Mouse (Mus musculus): Measurements from ENCODE around the gene Adam15.

Adam15 gene

DNA sequence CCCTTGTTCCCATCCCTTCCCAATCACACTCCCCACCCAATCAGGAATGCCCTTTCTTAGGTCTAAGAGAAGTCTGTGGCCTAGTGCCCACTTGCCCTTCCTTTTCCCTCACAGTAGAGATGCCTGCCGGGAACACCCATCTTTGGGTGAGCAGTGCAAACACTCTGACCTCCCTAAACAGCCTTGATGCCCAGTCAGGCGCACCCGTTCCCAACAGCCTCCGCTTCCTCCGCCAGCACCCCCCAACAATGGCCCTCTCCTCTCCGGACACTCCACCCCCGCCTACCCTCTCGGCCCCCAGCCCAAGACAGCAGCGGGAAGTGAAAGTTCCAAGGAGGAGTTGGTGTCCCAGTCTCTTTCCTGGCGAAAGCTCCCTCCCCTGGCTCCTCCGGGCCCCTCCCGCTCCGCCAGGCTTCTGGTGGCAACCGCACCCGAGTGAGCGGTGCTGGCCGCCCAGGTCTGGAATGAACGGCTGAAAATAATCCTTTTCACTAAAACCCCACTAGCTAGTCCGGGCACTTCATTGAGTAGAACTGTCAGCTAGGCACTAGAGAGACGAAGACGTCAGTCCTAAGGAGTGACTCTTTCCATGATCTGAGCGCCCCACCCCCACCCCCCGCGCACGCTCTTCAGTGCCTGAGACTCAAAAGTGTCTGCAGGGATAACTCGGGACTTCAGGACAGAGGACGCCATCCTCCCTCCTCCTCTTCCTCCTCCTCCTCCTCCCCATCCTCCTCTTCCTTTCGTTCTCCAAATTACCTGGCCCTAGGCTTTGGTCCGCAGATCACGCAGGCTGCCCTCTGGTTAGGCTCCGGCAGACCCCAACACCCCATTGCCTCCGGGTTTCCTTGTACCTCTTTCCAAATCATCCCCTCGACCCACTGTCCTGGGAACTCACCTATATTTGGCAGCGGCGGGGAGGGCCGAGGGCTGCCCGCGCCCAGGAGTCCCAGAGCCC lies 606 bp downstream of the Adam15 start:
- DNase-seq = peak; percentile 51

DNA sequence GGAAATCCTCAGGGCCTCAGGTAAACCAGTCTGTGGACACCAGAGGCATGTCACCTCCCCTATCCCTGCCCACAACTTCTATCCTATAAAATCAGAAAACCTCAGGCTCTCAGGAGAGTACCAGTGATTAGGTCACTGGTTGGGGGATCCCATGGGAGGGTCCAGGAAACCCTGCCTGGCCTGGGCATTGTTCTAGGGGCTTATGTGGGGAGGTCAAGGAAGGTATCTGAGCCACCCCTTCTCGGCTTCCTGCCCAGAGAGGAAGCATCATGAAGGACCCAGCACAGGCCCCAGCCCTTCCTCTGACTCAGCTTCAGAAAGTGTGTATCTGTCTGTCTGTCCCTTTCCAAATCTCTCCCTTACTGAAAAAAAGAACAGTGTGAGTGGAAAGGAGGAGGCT lies 1.9 kb downstream of the Adam15 start:
- no peak for DNase-seq

DNA sequence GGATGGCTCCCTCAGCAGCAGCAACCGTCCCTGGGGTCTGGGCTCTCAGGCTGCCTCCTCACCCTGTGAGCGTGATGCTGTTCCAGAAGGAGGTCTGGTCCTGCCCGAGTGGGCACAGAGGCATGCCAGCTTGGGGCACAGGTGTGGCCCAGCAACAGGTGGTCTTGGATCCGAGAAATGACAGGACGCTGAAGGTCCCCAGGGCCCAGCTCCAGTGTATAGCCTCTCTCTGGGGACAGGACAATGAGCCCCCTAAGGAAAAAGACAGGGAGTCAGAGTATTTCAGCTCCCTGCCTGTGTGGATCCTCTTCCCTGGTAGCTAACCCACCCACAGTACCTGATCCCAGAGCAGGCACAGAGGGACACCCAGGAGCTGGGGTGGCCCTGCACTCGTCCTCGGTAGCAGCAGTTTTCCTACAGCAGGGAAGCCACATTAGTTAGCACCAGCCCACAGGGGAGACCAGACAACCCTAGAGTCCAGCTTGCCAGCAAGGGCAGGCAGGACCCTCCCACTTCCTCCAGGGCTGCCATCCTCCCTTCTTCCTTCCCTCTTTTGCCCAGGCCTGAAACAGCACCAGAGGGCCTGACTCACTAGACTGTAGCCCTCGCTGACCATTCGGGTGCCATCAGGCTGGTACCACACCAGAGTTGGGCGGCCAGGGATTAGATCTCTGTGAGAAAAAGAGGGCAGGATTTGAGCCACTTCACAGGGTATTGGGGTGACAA lies 2.8 kb downstream of the Adam15 start:
- DNase-seq = no peak

DNA sequence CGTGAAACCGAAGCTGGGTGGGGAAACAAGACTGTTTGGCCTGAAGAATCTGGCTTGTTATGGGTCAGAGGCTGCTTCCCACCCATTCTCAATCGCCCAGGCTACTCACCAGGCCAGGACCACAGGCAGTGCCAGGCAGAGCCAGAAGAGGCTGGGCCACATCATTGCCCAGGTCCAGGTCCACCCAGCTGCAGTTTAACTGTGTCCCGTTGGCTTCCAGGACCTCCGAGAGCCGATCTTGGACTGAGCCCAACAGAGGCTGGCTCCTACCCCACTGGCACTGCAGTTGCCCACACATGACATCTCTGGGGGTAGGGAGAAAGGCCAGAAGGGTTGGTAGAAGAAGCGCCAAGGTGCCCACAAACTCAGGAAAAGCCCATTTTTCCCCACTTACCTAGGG lies 6.5 kb downstream of the Adam15 start:
- no peak for DNase-seq

DNA sequence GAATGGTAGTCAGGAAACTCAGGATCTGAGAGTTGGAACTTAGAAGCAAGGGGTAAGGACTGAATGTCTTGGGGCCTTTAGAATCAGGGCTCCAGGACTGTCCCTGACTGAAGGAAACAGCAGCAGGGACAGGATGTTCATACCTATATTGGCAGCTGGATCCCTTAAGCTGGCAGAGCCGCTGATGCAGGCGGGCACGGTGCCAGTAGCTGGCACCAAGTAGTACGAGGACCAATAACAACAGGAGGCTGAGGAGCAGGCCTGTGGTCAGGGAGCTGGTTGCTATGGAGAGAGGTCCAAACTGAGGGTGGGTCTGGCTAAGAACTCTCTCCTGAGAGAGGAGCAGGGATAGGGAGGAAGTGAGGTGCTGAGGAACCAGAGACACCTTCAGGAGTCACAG lies 8.0 kb downstream of the Adam15 start:
- DNase-seq = no peak

DNA sequence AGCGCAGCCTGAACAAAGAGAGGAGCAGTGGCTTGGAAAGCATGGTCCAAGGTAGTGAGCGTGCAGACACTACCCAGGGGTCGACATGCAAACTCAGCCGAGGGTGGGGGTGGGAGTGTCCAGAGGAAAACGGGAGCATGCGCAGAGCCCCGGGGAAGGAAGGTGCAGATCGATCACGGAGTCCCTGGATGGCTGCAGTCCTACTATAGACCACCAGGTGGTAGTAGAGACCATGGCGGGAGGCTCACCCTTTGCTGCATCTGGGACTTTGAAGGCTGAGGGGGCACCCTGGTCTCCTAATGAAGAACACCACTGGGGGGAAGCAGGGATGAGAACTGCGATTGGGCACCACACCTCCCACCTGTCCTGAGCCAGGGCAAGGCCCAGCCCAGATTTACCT lies 9.3 kb downstream of the Adam15 start:
- DNase-seq = peak; percentile 88

DNA sequence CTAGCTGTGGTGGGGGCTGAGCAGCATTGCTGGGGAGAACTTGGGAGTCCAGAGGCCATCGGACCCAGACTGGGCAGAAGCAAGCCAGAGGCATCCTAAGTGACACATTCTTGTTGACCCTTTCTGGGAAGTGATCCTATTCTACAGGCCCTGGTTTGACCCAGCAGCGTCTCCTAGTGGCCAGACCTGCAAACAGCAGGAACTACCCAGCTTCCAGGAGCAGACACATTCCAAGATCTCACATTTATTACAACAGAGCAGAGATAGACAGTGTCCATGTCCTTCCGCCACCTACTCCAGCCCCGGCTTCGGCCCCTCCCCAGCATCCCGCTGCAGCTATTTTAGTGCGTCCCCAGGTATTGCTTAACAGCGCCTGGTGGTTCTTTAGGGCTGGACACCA lies 10.4 kb downstream of the Adam15 start:
- DNase-seq = peak; percentile 85

DNA sequence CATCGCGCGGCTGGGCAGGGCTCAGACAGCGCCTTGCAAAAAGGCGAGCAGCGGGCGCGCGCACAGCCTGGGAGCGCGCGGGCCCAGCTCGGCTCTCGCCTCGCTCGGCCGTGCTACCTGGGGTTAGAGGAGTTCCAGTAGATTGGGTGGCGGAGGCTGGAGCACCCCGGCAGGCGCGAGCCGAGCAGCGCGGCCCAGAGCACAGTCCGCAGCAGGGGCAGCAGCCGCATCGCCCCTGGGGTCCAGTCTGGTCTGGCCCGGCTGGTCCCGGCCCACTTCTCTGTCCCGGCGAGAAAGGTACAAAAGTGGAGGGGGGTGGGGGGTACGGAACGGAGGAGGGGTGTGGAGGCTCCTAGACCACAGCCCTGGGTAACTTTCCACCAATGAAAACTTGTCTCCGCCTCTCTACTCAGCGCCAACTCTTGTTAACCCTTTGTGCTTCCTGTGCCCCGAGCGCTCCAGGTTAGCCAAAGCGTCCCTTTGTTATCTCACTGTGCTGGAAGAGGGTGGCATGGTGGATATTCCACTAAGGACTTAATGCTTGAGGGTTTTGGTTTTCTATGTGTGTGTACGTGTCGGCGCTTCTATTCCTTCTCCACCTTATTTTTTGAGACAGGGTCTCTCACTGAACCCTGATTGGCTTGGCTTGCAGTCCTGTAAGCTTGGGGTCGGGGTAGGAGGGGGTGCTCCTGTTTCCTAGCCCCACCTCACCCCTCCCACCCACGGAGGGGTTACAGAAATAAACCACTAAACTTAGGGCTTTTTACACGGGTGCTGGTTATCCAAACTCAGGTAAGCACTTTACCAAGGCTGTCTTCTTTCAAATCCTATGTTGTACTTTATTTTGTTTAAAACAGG lies 11.8 kb downstream of the Adam15 start, which contains the start of gene Efna4:
Efna4 (minus strand) TSS at position 308 of the 858 bp plus-strand sequence.
- DNase-seq = peak; percentile 84

DNA sequence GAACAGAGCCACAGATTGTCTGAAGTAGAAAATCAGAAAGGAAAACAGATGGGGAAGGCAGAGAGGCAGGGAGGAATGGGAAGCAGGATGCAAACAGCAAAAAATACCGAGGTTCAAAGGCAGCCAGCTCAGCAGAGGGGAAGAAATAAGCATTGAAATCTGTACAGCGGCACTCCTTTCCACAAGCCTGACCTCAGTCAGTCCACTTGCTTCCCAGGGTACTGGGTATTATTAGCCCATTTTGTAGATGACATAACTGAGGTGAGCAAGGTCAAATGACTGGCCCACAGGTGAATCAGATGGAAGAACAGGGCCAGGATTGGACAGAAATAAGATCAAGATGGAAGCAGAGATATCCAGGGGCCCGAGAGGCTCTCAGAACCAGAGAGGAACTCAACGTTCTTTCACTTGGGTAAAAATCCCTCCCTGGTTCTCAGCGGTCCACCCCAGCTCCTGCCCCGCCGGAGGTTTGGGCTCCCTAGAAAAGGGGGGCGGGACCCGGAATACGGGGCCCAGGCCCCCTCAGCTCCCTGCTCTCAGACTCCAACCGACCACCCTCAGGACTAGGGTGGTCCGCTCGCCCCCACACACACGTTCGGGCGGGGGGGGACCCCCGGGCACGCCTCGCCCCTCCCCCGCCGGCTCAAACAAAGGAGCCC lies 12.6 kb downstream of the Adam15 start:
- no peak for DNase-seq

DNA sequence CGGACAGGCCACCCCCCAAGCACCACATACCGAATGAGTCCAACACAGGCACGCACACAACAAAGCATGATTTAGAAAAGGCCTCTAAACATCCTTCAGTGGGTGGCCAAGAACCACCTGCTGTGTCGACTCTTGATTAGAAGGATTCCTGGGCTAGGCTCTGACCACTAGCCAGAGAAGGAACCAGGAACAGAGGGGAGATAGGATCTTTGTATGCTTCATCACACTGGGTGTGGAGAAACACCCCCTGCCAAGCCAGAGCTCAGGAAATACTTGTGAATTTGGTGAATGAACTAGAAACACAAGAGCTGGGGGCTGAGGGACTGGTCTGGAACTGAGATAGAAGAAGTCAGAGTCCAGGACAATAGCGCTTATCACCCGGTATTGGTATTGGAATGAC lies 13.3 kb downstream of the Adam15 start:
- no peak for DNase-seq

DNA sequence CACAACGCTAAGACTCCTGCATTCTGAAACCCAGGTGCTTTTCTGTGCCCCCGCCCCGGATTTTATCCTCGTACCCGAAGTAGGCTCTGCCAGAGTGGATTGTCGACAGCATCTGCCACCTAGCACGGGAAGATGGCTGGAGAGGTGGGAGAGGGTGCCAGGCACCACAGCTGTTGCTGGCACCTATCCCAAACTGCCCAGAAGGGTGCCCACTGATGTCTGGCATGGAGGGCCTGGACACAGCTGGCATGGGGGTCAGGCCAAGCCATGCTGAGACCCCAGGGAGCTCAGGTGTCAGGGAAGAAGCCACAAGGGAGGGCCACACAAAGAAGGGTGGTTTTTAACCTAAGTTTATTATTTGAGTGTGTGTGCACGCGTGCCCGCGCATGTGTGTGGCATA lies 16.7 kb downstream of the Adam15 start:
- no peak for DNase-seq

DNA sequence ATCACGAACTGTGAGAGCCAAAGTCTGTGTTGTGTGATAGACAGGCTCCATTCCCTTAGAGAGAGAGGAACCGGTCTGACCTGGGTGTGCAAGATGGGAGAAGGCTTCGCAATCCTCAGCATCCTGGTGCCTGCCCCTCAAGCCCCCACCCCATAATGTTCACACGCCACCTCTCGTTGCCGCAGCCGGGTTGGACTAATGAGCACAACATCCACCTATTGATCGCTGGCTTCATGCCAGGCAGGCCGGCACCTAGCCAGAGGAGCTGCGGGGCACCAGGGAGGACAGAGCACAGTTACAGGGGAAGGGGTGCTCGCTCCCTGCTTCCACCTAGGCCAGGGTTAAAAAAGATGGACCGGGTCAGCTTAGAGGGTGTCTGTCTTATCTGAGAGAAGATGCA lies 17.3 kb downstream of the Adam15 start:
- DNase-seq = no peak

DNA sequence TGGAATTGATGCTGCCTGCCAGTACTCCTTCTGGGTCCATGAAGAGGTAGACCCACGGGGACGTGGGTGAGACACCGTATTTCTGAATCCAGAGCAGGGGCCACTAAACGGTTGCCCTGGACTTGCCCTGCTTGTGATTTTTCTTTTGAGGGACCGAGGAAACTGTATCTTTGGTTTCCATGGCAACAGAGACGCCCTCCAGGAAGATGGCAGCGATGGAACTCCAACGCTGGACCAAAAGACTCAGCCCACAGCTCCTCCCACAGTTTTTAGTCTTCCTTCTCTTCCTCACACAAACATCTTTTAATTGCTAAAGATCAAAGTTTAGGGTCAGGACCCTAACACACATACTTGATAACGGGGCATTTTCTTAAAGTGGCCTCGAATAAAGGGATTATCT lies 17.8 kb downstream of the Adam15 start:
- no peak for DNase-seq

DNA sequence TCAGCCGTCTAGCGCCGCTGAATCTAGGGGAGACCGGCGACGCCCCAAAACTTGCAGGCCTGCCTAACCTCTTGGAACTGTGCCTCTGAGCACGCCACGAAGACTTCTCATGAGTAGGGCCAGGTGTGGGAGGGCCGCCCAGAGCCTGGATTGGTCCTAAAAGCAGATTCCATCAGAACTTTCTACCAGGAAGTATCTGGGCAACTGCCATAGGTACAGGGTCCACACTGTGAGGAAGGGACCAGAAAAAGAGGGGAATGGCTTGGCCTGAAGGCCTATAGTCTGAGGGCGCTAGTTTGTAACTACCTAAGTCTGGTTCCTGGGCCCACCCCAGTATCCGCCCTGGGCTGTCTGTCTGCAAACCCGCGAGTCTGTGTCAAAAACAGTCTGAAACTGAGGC lies 18.2 kb downstream of the Adam15 start:
- DNase-seq = no peak

DNA sequence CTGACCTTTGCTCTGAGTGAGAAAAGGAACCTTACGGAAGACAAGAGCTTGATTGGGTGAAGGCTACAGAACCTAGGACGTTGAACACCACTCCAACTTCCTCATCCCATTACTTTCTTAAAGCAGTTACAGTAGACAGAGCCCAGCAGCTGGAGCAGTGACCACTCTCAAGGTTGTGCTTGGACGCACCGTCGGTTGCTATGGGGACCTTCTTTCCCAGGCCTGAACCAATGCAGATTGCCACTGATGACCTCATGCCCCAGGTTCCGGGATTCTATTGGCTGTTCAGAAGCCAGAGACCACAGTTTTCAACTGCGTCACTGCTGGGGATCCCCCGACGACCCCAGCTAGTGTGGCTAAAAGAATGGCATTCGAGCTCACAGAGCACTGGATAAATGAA lies 18.8 kb downstream of the Adam15 start:
- DNase-seq = peak; percentile 83

DNA sequence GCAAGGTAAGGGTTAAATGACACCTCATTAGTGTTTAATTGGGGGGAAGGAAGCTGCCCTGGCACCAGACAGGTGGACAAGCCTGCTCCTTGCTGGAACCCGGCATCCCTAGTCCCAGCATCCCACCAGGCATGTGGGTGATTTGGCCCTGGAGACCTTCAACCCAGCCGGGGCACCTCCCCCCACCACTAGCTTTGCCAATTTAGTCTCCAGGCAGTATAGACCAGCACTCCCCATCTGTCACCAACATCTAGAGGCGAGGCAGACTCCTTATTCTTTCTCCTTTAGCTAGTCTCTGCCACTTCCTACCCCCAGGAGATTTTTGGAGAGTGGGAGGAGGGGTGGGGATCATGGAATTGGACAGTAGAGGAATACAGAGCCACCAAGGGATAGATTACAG lies 19.4 kb downstream of the Adam15 start:
- DNase-seq = no peak

DNA sequence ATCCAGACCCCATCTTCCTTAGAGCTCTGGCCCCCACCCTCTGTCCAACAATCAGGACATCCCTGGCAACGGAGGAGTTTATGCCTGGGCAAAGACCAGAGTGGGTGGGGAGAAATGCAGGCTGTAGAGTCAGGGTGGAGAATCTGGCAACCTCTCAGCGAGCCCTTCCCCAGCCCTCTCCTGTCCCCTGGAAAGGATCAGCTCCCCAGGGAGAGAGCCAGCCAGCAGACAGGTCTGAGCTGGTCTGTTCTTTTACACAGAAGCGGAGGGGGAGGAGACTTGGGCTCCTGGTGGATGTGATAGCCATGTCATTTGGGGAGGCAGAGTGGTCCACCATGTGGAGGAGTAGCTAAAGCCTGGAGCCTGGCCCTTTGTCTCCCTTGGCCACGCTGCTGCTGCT lies 21.2 kb downstream of the Adam15 start:
- no peak for DNase-seq

DNA sequence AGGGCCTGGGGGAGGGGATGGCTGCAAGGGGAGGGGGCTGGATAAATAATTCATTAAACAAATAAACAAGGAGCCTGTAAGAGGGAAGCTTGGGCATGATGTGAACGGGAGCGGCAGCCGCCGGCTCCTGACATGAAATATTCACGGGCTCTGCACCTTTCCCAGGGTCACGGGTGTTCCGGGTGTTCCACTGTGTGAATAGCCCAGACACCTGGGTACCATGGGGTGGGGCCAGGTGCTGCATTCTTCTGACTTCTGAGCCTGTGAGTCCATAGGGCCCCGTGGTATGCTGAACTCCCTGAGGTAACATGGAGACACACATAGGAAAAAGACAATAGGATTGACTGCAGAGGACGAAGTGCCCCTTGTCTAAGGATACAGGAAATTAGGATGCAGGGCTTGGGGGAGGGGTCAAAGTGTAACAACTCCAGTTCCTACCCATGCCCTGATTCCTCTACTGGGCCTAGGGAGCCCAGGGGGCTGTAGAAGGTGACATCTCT lies 22.4 kb downstream of the Adam15 start:
- DNase-seq = no peak

DNA sequence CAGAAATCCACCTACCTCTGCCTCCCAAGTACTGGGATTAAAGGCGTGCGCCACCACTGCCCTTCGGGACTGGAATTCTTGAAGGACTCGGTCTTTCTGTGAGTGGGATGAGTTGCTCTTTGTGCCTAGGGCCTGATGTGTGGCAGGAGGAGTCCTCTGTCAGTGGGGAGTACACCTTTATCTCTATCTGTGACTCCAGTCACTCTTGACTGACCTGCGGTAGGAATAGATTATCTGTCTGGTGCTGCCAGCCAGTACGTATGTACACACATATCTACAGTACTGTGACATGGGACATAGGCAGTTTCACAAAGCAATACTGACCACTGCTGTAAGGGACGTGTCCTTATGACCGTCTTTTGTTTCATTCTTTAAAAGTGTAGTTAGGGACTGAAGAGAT lies 23.9 kb downstream of the Adam15 start:
- DNase-seq = no peak

DNA sequence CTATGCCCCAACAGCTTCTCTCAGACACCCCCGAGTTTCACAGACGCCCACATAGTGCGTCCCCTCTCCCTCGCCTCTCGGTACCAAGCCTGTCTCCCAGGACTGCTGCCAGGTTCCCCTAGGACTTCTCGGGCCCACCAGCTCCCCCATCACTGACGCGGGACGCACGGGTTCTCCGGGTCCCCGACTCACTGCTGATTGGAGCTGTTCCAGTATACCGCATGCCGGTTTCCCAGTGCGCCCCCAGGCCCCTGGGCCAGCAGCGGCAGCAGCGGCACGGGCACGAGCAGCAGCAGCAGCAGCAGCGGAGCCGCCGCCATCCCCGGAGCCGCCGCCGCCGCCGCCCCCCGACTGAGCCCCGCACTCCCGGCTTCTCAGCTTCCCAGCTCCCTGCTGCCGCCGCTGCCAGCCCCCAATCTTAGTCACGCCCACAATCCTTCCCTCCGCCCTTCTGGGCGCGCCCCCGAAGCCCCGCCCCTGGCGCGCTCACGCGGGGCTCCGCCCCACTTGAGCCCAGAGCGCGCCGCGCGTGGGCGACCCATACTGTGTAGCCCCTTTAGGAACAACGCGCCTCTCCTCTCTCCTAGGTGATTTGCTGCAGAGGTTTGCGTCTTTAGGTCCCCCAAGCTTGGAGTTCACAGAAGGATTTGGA lies 27.2 kb downstream of the Adam15 start, which contains the start of gene Efna3:
Efna3 (minus strand) TSS at position 452 of the 652 bp plus-strand sequence.
- DNase-seq = peak; percentile 89

DNA sequence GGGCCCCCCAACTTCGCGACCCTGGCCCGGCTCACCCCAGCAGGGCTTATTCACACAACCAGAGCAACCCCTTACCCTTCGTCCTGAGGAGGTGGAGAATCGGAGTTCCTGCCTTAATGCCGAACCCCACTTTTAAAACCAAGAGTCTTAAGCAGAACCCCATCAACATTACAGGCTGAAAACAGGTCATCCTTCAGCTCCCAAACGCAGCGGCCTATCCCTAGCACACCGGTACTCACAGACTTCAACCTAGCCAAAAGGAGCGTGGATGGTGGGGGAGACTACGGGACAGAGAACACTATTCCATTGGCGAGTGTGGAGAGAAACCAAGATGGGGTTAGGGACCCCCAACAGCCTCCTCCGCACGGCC lies 27.7 kb downstream of the Adam15 start:
- no peak for DNase-seq

All from retina, postnatal 1 day (tissue).